Mouse (Mus musculus) lung, adult 18-20 months (tissue): ENCODE measurements around the gene Zfp444.

ENCODE experiments used
- DNase-seq, 2 experiments: peaks; one replicate each; pipeline ENCODE4 v3.0.0; 2022; ENCODE audit warnings: mixed read lengths in 2 of 2

Zfp444 gene

GRCm38 (mm10) chr7:6221978-6222377 is 50.0 kb downstream of the Zfp444 start, which contains the start of gene Zscan5b:
TSS of gene Zscan5b (plus strand) at chr7:6222278.
- no peak for DNase-seq

- DNase-seq = peak; percentile 5 to 13
These were observed 56.5 kb downstream of the Zfp444 start for GRCm38 (mm10) chr7:6228491-6228890.

GRCm38 (mm10) chr7:6239787-6240186 is 67.8 kb downstream of the Zfp444 start:
- DNase-seq = peak in 1 of 2 experiments; percentile 26

- DNase-seq = peak; percentile 12 to 39
These were observed 68.9 kb downstream of the Zfp444 start for GRCm38 (mm10) chr7:6240841-6241425.
